Mouse (Mus musculus): Measurements from ENCODE around the gene Pf4. TPM values are rescaled to one million over a fixed set of nuclear protein-coding genes. Genes with fewer than 3 reads are reported as not detected.

Pf4 gene
- 69.2 and 71.7 TPM in 2 replicates for polyA plus RNA-seq (2015; fragmentation: Nextera tagmentation; extraction: Ambion mirVana)

- 64% methylated on average over 16 of the region's 16 CpGs for WGBS
- DNase-seq (ENCODE audit: low spot score) (peak; percentile 60), ATAC-seq (replicated peaks; ENCODE audit: low FRiP score, low read depth) (no peak)
- no peaks in the 10 kb centered on the region for H3K36me3 ChIP-seq (ENCODE audit: insufficient read depth, low read length)
- H3K4me2 ChIP-seq (ENCODE audit: low read length), result peak within 1 kb of the TSS; percentile 23; the same call in 1 of the 2 replicates
- H3K4me3 ChIP-seq (replicated peaks; ENCODE audit: low read depth, low read length), result no peak within 1 kb of the TSS
- H3K27ac ChIP-seq, result no peak within 1 kb of the TSS
- no peaks in the 10 kb centered on the region for H3K27me3 ChIP-seq (ENCODE audit: insufficient read depth, low read length)
- H3K4me1 ChIP-seq (replicated peaks; ENCODE audit: insufficient read depth, low read length), result no peaks in the 10 kb centered on the region
- H3K9me3 ChIP-seq (replicated peaks; ENCODE audit: low read length), result no peaks in the 10 kb centered on the region
- TF ChIP-seq CTCF (IDR thresholded peaks at IDR 0.05; ENCODE audit: low read depth), result no peak
- H3K9ac ChIP-seq (ENCODE audit: low read depth, low read length), result no peak within 1 kb of the TSS
Observed at GRCm38 (mm10) chr5:90771880-90772653, at the start of gene Pf4. TSS of gene Pf4 (plus strand) at chr5:90772435.

- TF ChIP-seq CTCF (IDR thresholded peaks at IDR 0.05; ENCODE audit: low read depth), result no peak
- H3K4me2 ChIP-seq (ENCODE audit: low read length), result no peak overlapping the region
- H3K27ac ChIP-seq, result no peak overlapping the region
- WGBS, result 94% methylated on average over 3 of the region's 3 CpGs
- H3K4me3 ChIP-seq (replicated peaks; ENCODE audit: low read depth, low read length), result no peak overlapping the region
- no peaks in the 10 kb centered on the region for H3K27me3 ChIP-seq (ENCODE audit: insufficient read depth, low read length)
- no peaks in the 10 kb centered on the region for H3K4me1 ChIP-seq (replicated peaks; ENCODE audit: insufficient read depth, low read length)
- H3K9ac ChIP-seq (ENCODE audit: low read depth, low read length), result no peak overlapping the region
- ATAC-seq (replicated peaks; ENCODE audit: low FRiP score, low read depth) (no peak), DNase-seq (ENCODE audit: low spot score) (no peak)
- no peaks in the 10 kb centered on the region for H3K36me3 ChIP-seq (ENCODE audit: insufficient read depth, low read length)
- H3K9me3 ChIP-seq (replicated peaks; ENCODE audit: low read length), result no peaks in the 10 kb centered on the region
Observed at GRCm38 (mm10) chr5:90722656-90723055, 49.6 kb upstream of the Pf4 start.

- no peak for TF ChIP-seq CTCF (IDR thresholded peaks at IDR 0.05; ENCODE audit: low read depth)
- H3K4me3 ChIP-seq (replicated peaks; ENCODE audit: low read depth, low read length), result no peak overlapping the region
- H3K27me3 ChIP-seq (ENCODE audit: insufficient read depth, low read length), result no peaks in the 10 kb centered on the region
- H3K9me3 ChIP-seq (replicated peaks; ENCODE audit: low read length), result no peaks in the 10 kb centered on the region
- H3K27ac ChIP-seq, result no peak overlapping the region
- H3K9ac ChIP-seq (ENCODE audit: low read depth, low read length), result no peak overlapping the region
- DNase-seq (ENCODE audit: low spot score), result no peak
- no peak overlapping the region for H3K4me2 ChIP-seq (ENCODE audit: low read length)
- no peak for ATAC-seq (replicated peaks; ENCODE audit: low FRiP score, low read depth)
- H3K4me1 ChIP-seq (replicated peaks; ENCODE audit: insufficient read depth, low read length), result no peaks in the 10 kb centered on the region
- 28% methylated on average over 3 of the region's 3 CpGs for WGBS
- no peaks in the 10 kb centered on the region for H3K36me3 ChIP-seq (ENCODE audit: insufficient read depth, low read length)
Observed at GRCm38 (mm10) chr5:90728254-90728653, 44.0 kb upstream of the Pf4 start.

GRCm38 (mm10) chr5:90731480-90731879 is 40.8 kb upstream of the Pf4 start:
- no peak overlapping the region for H3K4me2 ChIP-seq (ENCODE audit: low read length)
- no peak for TF ChIP-seq CTCF (IDR thresholded peaks at IDR 0.05; ENCODE audit: low read depth)
- WGBS, result 63% methylated on average over 4 of the region's 4 CpGs

GRCm38 (mm10) chr5:90742029-90742428 is 30.2 kb upstream of the Pf4 start:
- no peaks in the 10 kb centered on the region for H3K27me3 ChIP-seq (ENCODE audit: insufficient read depth, low read length)
- H3K9ac ChIP-seq (ENCODE audit: low read depth, low read length), result no peak overlapping the region
- DNase-seq (ENCODE audit: low spot score) (no peak), ATAC-seq (replicated peaks; ENCODE audit: low FRiP score, low read depth) (no peak)
- no peak overlapping the region for H3K4me2 ChIP-seq (ENCODE audit: low read length)
- no peaks in the 10 kb centered on the region for H3K36me3 ChIP-seq (ENCODE audit: insufficient read depth, low read length)
- no peak overlapping the region for H3K4me3 ChIP-seq (replicated peaks; ENCODE audit: low read depth, low read length)
- WGBS, result 36% methylated on average over 4 of the region's 4 CpGs
- TF ChIP-seq CTCF (IDR thresholded peaks at IDR 0.05; ENCODE audit: low read depth), result no peak
- H3K9me3 ChIP-seq (replicated peaks; ENCODE audit: low read length), result no peaks in the 10 kb centered on the region
- no peaks in the 10 kb centered on the region for H3K4me1 ChIP-seq (replicated peaks; ENCODE audit: insufficient read depth, low read length)
- H3K27ac ChIP-seq, result no peak overlapping the region

More at GRCm38 (mm10) chr5:90731480-90731879, 40.8 kb upstream of the Pf4 start:
- no peak for DNase-seq (ENCODE audit: low spot score)
- H3K4me3 ChIP-seq (replicated peaks; ENCODE audit: low read depth, low read length), result no peak overlapping the region
- H3K4me1 ChIP-seq (replicated peaks; ENCODE audit: insufficient read depth, low read length), result no peaks in the 10 kb centered on the region
- H3K36me3 ChIP-seq (ENCODE audit: insufficient read depth, low read length), result no peaks in the 10 kb centered on the region
- no peak overlapping the region for H3K27ac ChIP-seq
- no peaks in the 10 kb centered on the region for H3K9me3 ChIP-seq (replicated peaks; ENCODE audit: low read length)
- H3K9ac ChIP-seq (ENCODE audit: low read depth, low read length), result no peak overlapping the region
- no peaks in the 10 kb centered on the region for H3K27me3 ChIP-seq (ENCODE audit: insufficient read depth, low read length)
- ATAC-seq (replicated peaks; ENCODE audit: low FRiP score, low read depth), result no peak

GRCm38 (mm10) chr5:90753934-90754333 is 18.3 kb upstream of the Pf4 start:
- no peak for TF ChIP-seq CTCF (IDR thresholded peaks at IDR 0.05; ENCODE audit: low read depth)
- H3K4me1 ChIP-seq (replicated peaks; ENCODE audit: insufficient read depth, low read length), result 0 out of 2 replicates have a peak, but pooled peaks cover 7% of the 10 kb centered on the region
- no peak overlapping the region for H3K4me3 ChIP-seq (replicated peaks; ENCODE audit: low read depth, low read length)
- no peak overlapping the region for H3K9ac ChIP-seq (ENCODE audit: low read depth, low read length)
- H3K27ac ChIP-seq, result no peak overlapping the region
- peaks cover under 1% of the 10 kb centered on the region; the same call in 1 of the 2 replicates for H3K27me3 ChIP-seq (ENCODE audit: insufficient read depth, low read length)
- ATAC-seq (replicated peaks; ENCODE audit: low FRiP score, low read depth), result no peak
- DNase-seq (ENCODE audit: low spot score), result no peak
- H3K4me2 ChIP-seq (ENCODE audit: low read length), result no peak overlapping the region
- H3K36me3 ChIP-seq (ENCODE audit: insufficient read depth, low read length), result no peaks in the 10 kb centered on the region
- WGBS, result 95% methylated on average over 1 of the region's 1 CpGs
- H3K9me3 ChIP-seq (replicated peaks; ENCODE audit: low read length), result no peaks in the 10 kb centered on the region
